Mouse (Mus musculus) kidney, embryonic 15.5 days (tissue): ENCODE results near the gene Mgrn1. TPM values are rescaled to one million over a fixed set of nuclear protein-coding genes. Genes with fewer than 3 reads are reported as not detected.

ENCODE experiments used
- ATAC-seq: fragments of 200-750 bp; cut with Nextera tagmentation; replicated peaks from 2 replicates; pipeline ENCODE4 v1.8.0; 2017; ENCODE audit warnings: moderate TSS enrichment; ENCODE audit not compliant: low FRiP score
- H3K27ac ChIP-seq: fragments of 300-500 bp; sonication (generic); 2 replicates; pipeline ENCODE4 v1.5.1; 2015; ENCODE audit warnings: mild to moderate bottlenecking, inconsistent platforms
- H3K27me3 ChIP-seq: fragments of 300-500 bp; sonication (generic); 2 replicates; pipeline ENCODE4 v1.6.1; 2015; ENCODE audit warnings: inconsistent platforms
- H3K36me3 ChIP-seq: fragments of 300-500 bp; sonication (generic); 2 replicates; pipeline ENCODE4 v1.6.1; 2015; ENCODE audit warnings: inconsistent platforms
- H3K4me1 ChIP-seq: fragments of 300-500 bp; sonication (generic); 2 replicates; pipeline ENCODE4 v1.6.1; 2015; ENCODE audit warnings: inconsistent platforms
- H3K4me2 ChIP-seq: fragments of 300-500 bp; sonication (generic); 2 replicates; pipeline ENCODE4 v1.6.1; 2015; ENCODE audit warnings: moderate library complexity, mild to moderate bottlenecking, inconsistent platforms
- H3K4me3 ChIP-seq: fragments of 300-500 bp; sonication (generic); replicated peaks from 2 replicates; pipeline ENCODE4 v1.5.1; 2015; ENCODE audit warnings: mild to moderate bottlenecking, inconsistent platforms
- H3K9ac ChIP-seq: fragments of 300-500 bp; sonication (generic); 2 replicates; pipeline ENCODE4 v1.6.1; 2015; ENCODE audit warnings: mild to moderate bottlenecking, inconsistent platforms
- H3K9me3 ChIP-seq: fragments of 300-500 bp; sonication (generic); replicated peaks from 2 replicates; pipeline ENCODE4 v1.6.1; 2016; ENCODE audit warnings: inconsistent platforms
- WGBS: fragments of 180-500 bp; shearing (Covaris S2); methylation state at CpG from one replicate; pipeline ENCODE4 v1.1.7; 2015; ENCODE audit warnings: mixed read lengths; 5-methylcytosine and 5-hydroxymethylcytosine counted together
- polyA plus RNA-seq: library from polyadenylated mRNA; unstranded; fragments of >200 nt; fragmentation: Nextera tagmentation; extraction: Ambion mirVana; gene quantifications from 2 replicates; pipeline ENCODE4 v1.2.1, GENCODE M21; 2015

Gene Mgrn1
- polyA plus RNA-seq, 1 experiment from 2014 or later: 98.1 TPM

DNA sequence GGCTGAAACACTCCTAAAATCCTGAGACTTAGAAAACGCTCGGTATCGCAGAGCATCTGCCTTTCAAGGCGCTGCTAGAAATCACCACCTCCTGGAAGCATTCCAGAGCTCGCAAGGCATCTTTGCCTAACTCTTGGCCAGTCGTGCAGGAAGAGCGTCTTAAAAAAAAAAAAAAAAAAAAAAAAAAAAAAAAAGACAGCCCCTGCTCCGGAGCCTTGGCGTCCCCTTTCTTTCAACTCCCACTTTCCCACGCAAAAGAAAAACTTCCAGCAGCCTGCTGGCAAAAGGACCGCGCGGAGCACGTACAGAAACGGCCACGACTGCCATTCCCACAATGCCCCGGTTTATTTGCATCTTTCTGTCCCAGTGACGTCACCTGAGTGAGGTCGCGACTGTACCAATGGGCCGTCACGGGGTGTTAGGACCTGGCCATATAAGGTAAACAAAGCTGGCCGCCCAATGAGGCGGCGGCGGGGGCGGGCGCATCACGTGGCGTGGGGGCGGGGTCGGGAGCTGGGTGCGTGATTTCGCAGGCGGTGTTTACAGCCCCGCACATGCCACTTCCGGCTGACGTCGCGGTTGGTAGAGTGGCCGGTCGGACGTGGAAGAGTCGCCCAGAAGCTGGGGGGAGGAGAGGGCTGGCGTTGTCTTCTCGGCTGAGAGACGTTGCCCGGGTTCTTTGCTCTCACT, 5.8 kb upstream of the Mgrn1 start, which contains the start of gene Ubald1:
TSS of gene Ubald1 (minus strand) at position 180 of the 690 bp plus-strand sequence.
- no peaks in the 10 kb centered on the region for H3K27me3 ChIP-seq
- peak within 1 kb of the TSS; percentile 83 for H3K4me2 ChIP-seq
- under 1% methylated on average over 48 of the region's 48 CpGs for WGBS

DNA sequence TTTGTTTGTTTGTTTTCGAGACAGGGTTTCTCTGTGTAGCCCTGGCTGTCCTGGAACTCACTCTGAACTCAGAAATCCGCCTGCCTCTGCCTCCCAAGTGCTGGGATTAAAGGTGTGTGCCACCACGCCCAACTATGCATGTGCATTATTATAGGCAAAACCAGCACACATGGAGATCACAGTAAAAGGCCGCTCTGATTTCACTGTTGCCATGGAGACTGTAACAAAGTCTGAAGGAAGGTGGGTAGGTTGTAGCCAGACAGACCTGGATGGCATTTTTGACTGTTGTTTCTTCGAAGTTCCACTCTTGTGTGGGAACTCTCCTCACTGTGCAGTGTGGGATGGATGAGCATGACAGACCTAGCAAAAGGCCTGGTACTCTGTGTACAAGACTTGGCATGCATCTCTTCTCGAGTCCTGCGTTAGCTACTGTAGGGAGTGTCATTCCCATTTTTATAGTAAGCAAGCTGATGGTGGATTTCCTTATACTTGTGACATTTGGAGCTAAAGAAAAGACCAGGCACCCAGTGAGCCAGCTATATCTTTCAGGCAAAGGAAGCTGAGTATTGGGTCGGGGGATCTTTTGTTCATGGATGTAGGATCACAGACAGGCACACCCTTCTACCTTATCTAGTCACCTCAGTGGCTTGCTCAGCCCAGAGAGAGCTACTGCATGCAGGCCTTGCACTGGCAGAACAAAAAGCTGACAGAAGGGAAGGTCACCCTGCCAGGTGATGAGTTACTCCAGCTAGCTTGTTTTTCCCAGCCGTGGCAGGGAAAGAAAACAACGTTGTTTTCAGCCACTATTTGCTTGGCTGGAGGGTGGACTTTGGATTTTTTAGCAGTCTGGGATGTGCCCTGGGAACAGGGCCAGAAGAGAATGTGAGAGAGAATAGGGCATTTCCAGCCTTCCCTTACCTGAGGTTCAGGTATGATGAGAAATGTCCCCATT, 4.4 kb upstream of the Mgrn1 start:
- Histone ChIP-seq H3K9ac (peak overlapping the region; percentile 89), H3K9me3 (no peaks in the 10 kb centered on the region), H3K27ac (peak overlapping the region; percentile 100), H3K36me3 (peaks cover 3% of the 10 kb centered on the region; the same call in 1 of the 2 replicates), H3K4me3 (peak overlapping the region; percentile 94), H3K4me2 (peak overlapping the region; percentile 83), H3K4me1 (peaks cover 41% of the 10 kb centered on the region), H3K27me3 (no peaks in the 10 kb centered on the region)
- WGBS: 76% methylated on average over 10 of the region's 10 CpGs
- no peak for ATAC-seq

More for the DNA sequence above, 5.8 kb upstream of the Mgrn1 start, which contains the start of gene Ubald1:
- Histone ChIP-seq H3K9me3 (no peaks in the 10 kb centered on the region), H3K4me3 (peak within 1 kb of the TSS; percentile 94), H3K4me1 (peaks cover 50% of the 10 kb centered on the region), H3K27ac (peak within 1 kb of the TSS; percentile 100), H3K9ac (peak within 1 kb of the TSS; percentile 89), H3K36me3 (peaks cover 17% of the 10 kb centered on the region)
- peak; percentile 87 for ATAC-seq

DNA sequence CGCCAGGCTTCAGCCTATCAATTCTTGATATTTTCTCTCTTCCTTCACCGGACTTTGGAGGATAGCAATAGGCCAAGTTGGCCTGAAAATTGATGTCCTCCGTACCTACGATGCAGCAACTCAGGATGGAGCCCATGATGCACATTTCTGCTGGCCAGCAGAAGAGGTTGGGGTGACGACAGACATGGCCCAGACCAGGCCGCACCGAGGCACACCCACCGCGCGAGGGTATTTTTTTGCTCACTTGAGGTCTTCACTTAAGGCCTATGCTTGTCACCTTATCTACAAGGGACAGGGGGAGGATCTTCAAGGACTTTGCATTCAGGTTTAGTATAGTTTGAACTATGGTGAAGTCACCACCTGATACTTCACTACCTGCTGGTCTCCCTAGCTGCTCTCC, 1.1 kb upstream of the Mgrn1 start:
- no peak for ATAC-seq
- Histone ChIP-seq H3K4me1 (peaks cover 37% of the 10 kb centered on the region), H3K36me3 (0 out of 2 replicates have a peak, but pooled peaks cover 3% of the 10 kb centered on the region), H3K9me3 (no peaks in the 10 kb centered on the region), H3K4me3 (no peak overlapping the region; the same call in 1 of the 2 replicates), H3K9ac (no peak overlapping the region), H3K27me3 (no peaks in the 10 kb centered on the region), H3K4me2 (peak overlapping the region; percentile 76; the same call in 1 of the 2 replicates), H3K27ac (peak overlapping the region; percentile 94)
- 94% methylated on average over 10 of the region's 10 CpGs for WGBS

DNA sequence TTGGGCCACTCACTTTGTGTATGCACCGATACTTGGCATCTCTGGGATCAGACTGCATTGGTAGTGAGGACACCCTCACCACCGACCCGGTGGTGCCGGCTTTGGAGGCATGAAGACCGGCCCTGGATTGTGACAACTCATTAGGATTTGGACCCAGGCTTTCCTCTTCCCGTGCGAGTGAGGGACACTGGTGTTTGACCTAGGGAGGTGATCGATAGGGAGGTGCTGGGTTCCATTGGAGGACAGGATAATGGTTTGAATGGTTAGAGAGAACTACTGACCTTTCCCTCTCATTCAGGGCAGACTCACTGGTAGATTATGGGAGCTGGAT, 606 bp downstream of the Mgrn1 start:
- H3K4me1 ChIP-seq: peaks cover 30% of the 10 kb centered on the region
- no peak for ATAC-seq
- peak overlapping the region; percentile 76 for H3K4me2 ChIP-seq
- H3K36me3 ChIP-seq: peaks cover 6% of the 10 kb centered on the region; the same call in 1 of the 2 replicates
- no peaks in the 10 kb centered on the region for H3K9me3 ChIP-seq
- peak overlapping the region; percentile 91 for H3K4me3 ChIP-seq
- peak overlapping the region; percentile 94 for H3K27ac ChIP-seq
- WGBS: 1% methylated on average over 8 of the region's 8 CpGs
- no peaks in the 10 kb centered on the region for H3K27me3 ChIP-seq
- H3K9ac ChIP-seq: peak overlapping the region; percentile 90

DNA sequence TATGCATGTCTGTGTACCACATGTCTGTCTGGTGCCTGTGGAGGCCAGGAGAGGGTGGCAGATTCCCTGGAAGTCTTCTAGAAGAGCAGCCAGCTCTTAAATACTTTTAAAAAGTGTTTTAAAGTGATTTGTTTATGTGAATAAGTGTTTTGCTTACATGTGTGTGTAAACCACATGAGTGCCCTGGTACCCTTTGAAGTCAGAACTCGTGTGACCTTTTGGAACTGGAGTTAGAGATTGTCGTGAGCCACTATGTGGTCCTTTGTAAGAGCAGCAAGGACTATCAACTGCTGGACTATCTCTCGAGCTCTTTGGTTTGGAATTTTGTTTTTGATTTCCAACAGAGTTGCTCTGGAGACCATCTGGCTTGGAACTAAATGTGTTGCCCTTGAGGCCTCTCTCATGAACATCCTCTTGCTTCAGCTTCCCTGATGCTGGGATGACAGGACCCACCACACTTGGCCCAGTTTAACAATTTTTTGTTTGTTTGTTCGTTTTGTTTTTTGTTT, 4.2 kb downstream of the Mgrn1 start:
- no peak overlapping the region for H3K9ac ChIP-seq
- 73% methylated on average over 4 of the region's 4 CpGs for WGBS
- no peak overlapping the region for H3K4me2 ChIP-seq
- H3K36me3 ChIP-seq: peaks cover 6% of the 10 kb centered on the region; the same call in 1 of the 2 replicates
- no peaks in the 10 kb centered on the region for H3K27me3 ChIP-seq
- no peak overlapping the region for H3K4me3 ChIP-seq
- H3K27ac ChIP-seq: no peak overlapping the region
- H3K4me1 ChIP-seq: peaks cover 27% of the 10 kb centered on the region
- no peak for ATAC-seq
- no peaks in the 10 kb centered on the region for H3K9me3 ChIP-seq

- H3K4me3 ChIP-seq: no peak overlapping the region
- peaks cover 27% of the 10 kb centered on the region for H3K4me1 ChIP-seq
- peaks cover 6% of the 10 kb centered on the region; the same call in 1 of the 2 replicates for H3K36me3 ChIP-seq
- H3K9me3 ChIP-seq: no peaks in the 10 kb centered on the region
- no peaks in the 10 kb centered on the region for H3K27me3 ChIP-seq
- no peak for ATAC-seq
- H3K9ac ChIP-seq: no peak overlapping the region
- no peak overlapping the region for H3K27ac ChIP-seq
- 90% methylated on average over 6 of the region's 6 CpGs for whole genome bisulfite sequencing
- no peak overlapping the region for H3K4me2 ChIP-seq
Measured at GRCm38 (mm10) chr16:4892171-4892570, 6.1 kb downstream of the Mgrn1 start.

GRCm38 (mm10) chr16:4894201-4894908, 8.3 kb downstream of the Mgrn1 start:
- Histone ChIP-seq H3K27ac (no peak overlapping the region), H3K27me3 (no peaks in the 10 kb centered on the region)
- ATAC-seq: no peak

GRCm38 (mm10) chr16:4896249-4897027, 10.4 kb downstream of the Mgrn1 start:
- Histone ChIP-seq H3K4me1 (peaks cover 21% of the 10 kb centered on the region), H3K4me2 (no peak overlapping the region), H3K27ac (no peak overlapping the region), H3K27me3 (no peaks in the 10 kb centered on the region), H3K36me3 (peaks cover 4% of the 10 kb centered on the region; the same call in 1 of the 2 replicates), H3K4me3 (no peak overlapping the region), H3K9ac (no peak overlapping the region), H3K9me3 (no peaks in the 10 kb centered on the region)
- whole genome bisulfite sequencing: 75% methylated on average over 5 of the region's 5 CpGs
- peak; percentile 63 for ATAC-seq

More at GRCm38 (mm10) chr16:4894201-4894908, 8.3 kb downstream of the Mgrn1 start:
- Histone ChIP-seq H3K9me3 (no peaks in the 10 kb centered on the region), H3K4me2 (no peak overlapping the region), H3K36me3 (peaks cover 3% of the 10 kb centered on the region; the same call in 1 of the 2 replicates), H3K4me1 (peaks cover 16% of the 10 kb centered on the region), H3K9ac (no peak overlapping the region), H3K4me3 (no peak overlapping the region)
- WGBS: 77% methylated on average over 7 of the region's 7 CpGs

DNA sequence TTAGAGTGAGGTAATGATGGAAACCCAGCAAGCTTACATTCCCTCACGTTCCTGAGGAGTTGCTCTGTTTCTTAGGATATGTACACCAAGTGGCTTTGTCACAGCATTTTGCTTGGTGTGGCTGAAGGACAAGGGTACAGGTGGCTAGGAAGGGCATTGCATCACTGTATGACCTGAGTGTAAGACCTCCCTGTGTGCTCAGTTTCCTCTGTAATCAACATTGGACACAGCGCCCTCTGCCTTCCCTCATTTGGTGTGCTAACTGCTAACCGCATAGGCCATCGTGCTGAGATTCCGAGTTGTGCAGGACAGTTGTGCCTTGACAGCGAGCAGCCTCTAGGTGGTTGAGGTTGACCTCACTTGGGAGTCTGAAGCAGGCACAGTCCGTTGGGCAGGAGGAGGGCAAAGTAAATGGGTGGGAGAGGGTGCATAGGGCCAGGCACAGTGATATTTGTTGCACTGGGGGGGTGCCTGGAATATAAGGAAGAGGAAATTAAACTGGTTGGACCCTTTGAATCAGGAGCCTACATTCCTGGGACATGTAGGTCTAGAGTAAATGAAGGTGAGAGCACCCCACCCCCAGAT, 11.2 kb downstream of the Mgrn1 start:
- Histone ChIP-seq H3K4me3 (no peak overlapping the region), H3K9ac (no peak overlapping the region), H3K4me2 (no peak overlapping the region), H3K4me1 (peaks cover 21% of the 10 kb centered on the region), H3K36me3 (peaks cover 4% of the 10 kb centered on the region; the same call in 1 of the 2 replicates), H3K27ac (no peak overlapping the region), H3K27me3 (no peaks in the 10 kb centered on the region), H3K9me3 (no peaks in the 10 kb centered on the region)
- 63% methylated on average over 7 of the region's 7 CpGs for WGBS
- 0 out of 2 replicates have a peak, but pooled peaks have one; percentile 17 for ATAC-seq

DNA sequence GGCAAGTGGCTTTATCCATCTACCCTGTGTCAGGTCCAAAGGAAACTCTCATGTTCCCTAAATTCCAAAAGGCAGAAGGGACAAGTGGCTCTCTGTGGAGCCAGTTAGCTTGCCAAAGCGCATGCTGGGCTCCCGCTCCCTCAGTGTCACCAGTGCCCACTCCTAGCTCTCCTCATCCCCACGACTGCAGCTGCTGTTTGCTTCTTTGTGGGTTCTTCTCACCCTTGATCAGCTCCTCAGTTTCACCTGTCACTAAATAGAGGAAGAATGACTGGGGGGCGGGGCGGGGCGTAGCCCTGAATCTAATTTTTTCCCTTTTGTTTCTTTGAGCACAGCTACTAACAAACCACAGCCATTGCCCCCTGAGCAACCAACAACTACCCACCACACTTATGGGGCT, 12.8 kb downstream of the Mgrn1 start:
- Histone ChIP-seq H3K36me3 (peaks cover 4% of the 10 kb centered on the region; the same call in 1 of the 2 replicates), H3K4me3 (no peak overlapping the region), H3K9me3 (no peaks in the 10 kb centered on the region), H3K4me1 (peaks cover 34% of the 10 kb centered on the region), H3K4me2 (no peak overlapping the region), H3K9ac (no peak overlapping the region), H3K27me3 (no peaks in the 10 kb centered on the region), H3K27ac (no peak overlapping the region)
- no peak for ATAC-seq
- WGBS: 89% methylated on average over 6 of the region's 6 CpGs
